In genomic region chr1:153720935-153721334, GRCm38 (mm10) we compare ENCODE assay signal across 20 mouse cellular contexts. TPM values are rescaled to one million over a fixed set of nuclear protein-coding genes. Genes with fewer than 3 reads are reported as not detected.
DNase-seq lines count a peak whose midpoint lies in the region; ATAC-seq and TF ChIP-seq lines count a peak whose summit lies in the region.
"Had no signal": no experiment of that assay in that cellular context is flagged by ENCODE, and none has a peak within 500 bp of the region (broad histone marks: within the 10 kb centered on the region; RNA-seq: fewer than 3 reads in every experiment).

No protein-coding gene starts in this region.

- 62% methylated on average over 7 of the region's 7 CpGs for WGBS in lung, embryonic 14.5 days

- no peak overlapping the region for H3K4me3 ChIP-seq in lung, embryonic 14.5 days (ENCODE audit: low read depth, low read length)
- H3K4me3 ChIP-seq: embryonic facial prominence, embryonic 10.5 days; forebrain, embryonic 13.5 days; heart, adult 2 months; heart, embryonic 15.5 days; hindbrain, embryonic 13.5 days had no signal

- TF ChIP-seq CTCF in lung, embryonic 14.5 days (IDR thresholded peaks at IDR 0.05; ENCODE audit: low read depth): no peak

- no peaks in the 10 kb centered on the region for H3K4me1 ChIP-seq in lung, embryonic 14.5 days (ENCODE audit: insufficient read depth)
- H3K4me1 ChIP-seq: embryonic facial prominence, embryonic 10.5 days; forebrain, embryonic 13.5 days; heart, embryonic 15.5 days; hindbrain, embryonic 13.5 days had no signal

- no peak overlapping the region for H3K9ac ChIP-seq in lung, embryonic 14.5 days
- H3K9ac ChIP-seq: forebrain, embryonic 13.5 days; forebrain, postnatal 0 days; heart, embryonic 15.5 days; hindbrain, embryonic 13.5 days had no signal

- H3K27me3 ChIP-seq in lung, embryonic 14.5 days (ENCODE audit: insufficient read depth, low read length): no peaks in the 10 kb centered on the region
- H3K27me3 ChIP-seq: CH12.LX; forebrain, embryonic 13.5 days; heart, embryonic 15.5 days; hindbrain, embryonic 13.5 days had no signal

- peak; percentile 74 for DNase-seq in adrenal gland, postnatal 14 days
- no peak for DNase-seq in adrenal gland, postnatal 4 days (ENCODE audit: low spot score in 2 of 2)
- DNase-seq in lung, embryonic 14.5 days: peak; percentile 34
- no peak for DNase-seq in lung, postnatal 25 days (ENCODE audit: low spot score)
- DNase-seq in NIH3T3 (ENCODE audit: low read depth): peak; percentile 27
- peak; percentile 36 to 56 for DNase-seq in adrenal gland, postnatal 36 days
- DNase-seq in T-cell, adult 2 months (ENCODE audit: low spot score): no peak
- DNase-seq: cerebellum, adult 18-20 months; cerebellum, adult 9-11 months; forebrain, postnatal 0 days; gastrocnemius, postnatal 14 days; heart, adult 2 months; heart, postnatal 14 days had no signal

- H3K9me3 ChIP-seq in lung, embryonic 14.5 days (ENCODE audit: low read depth, low read length): no peaks in the 10 kb centered on the region
- H3K9me3 ChIP-seq: embryonic facial prominence, embryonic 10.5 days; forebrain, embryonic 13.5 days; heart, embryonic 15.5 days; hindbrain, embryonic 13.5 days had no signal

- no peak overlapping the region for H3K27ac ChIP-seq in lung, embryonic 14.5 days (ENCODE audit: low read depth)
- H3K27ac ChIP-seq: embryonic facial prominence, embryonic 10.5 days; forebrain, embryonic 13.5 days; heart, adult 2 months; heart, embryonic 15.5 days; hindbrain, embryonic 13.5 days; hindbrain, postnatal 0 days had no signal

- H3K36me3 ChIP-seq in lung, embryonic 14.5 days (ENCODE audit: insufficient read depth): no peaks in the 10 kb centered on the region
- H3K36me3 ChIP-seq: embryonic facial prominence, embryonic 10.5 days; heart, embryonic 15.5 days; hindbrain, embryonic 13.5 days had no signal

- no peak overlapping the region for H3K4me2 ChIP-seq in lung, embryonic 14.5 days
- H3K4me2 ChIP-seq: forebrain, embryonic 13.5 days; heart, embryonic 11.5 days; heart, embryonic 15.5 days; hindbrain, embryonic 13.5 days had no signal

- no peak for ATAC-seq in lung, embryonic 14.5 days (ENCODE audit: insufficient read depth)
- ATAC-seq: forebrain, embryonic 13.5 days; forebrain, postnatal 0 days; hindbrain, postnatal 0 days had no signal

RNA-seq across cellular contexts. Expression of gene Rgs16, which starts 19.2 kb away (rescaled TPM):
- 2.9 TPM in 2 replicates for total RNA-seq in adrenal gland, postnatal 14 days (2021)
- total RNA-seq in adrenal gland, postnatal 4 days (2021): 10 to 100 TPM in 1 of 2 experiments, 1 to 10 TPM in 1; 8.6 to 11.6 TPM
- 0.34 and 0.54 TPM in 2 replicates for polyA plus RNA-seq in lung, embryonic 14.5 days (2014; fragmentation: Nextera tagmentation; extraction: Ambion mirVana)
- 1 to 10 TPM; 1.3 to 2.7 TPM for total RNA-seq in adrenal gland, postnatal 36 days (2021)

RNA-seq across cellular contexts. Expression of gene Rnasel, which starts 28.3 kb away (rescaled TPM):
- 10.0 and 13.1 TPM in 2 replicates for total RNA-seq in adrenal gland, postnatal 14 days (2021)
- 10 to 100 TPM; 30.0 to 32.7 TPM for total RNA-seq in adrenal gland, postnatal 4 days (2021)
- 6.8 and 7.7 TPM in 2 replicates for polyA plus RNA-seq in lung, embryonic 14.5 days (2014; fragmentation: Nextera tagmentation; extraction: Ambion mirVana)
- total RNA-seq in adrenal gland, postnatal 36 days (2021): 10 to 100 TPM in 1 of 2 experiments, 1 to 10 TPM in 1; 7.6 to 16.8 TPM

Comparison
In these comparisons a context has a peak if more than half of its experiments do, and no peak if none do; other contexts are left out.
1. DNase-seq: peak in adrenal gland, postnatal 14 days (single experiment), lung, embryonic 14.5 days (single experiment), NIH3T3 (single experiment) and adrenal gland, postnatal 36 days (2 of 2); none in adrenal gland, postnatal 4 days (0 of 2), lung, postnatal 25 days (single experiment) and T-cell, adult 2 months (single experiment).